Mouse (Mus musculus) neural tube, embryonic 10.5 days (tissue): ENCODE data around the gene Mdc1.
"Not testable (repeated sequence)": the region's sequence is repeated elsewhere in the genome, so short reads cannot be mapped to it uniquely, and the experiment has no call there.

Experiments
- DNase-seq: peaks from one replicate; pipeline ENCODE4 v3.0.0-alpha.2; 2017; ENCODE audit warnings: low spot score; ENCODE audit errors: extremely low spot score

Mdc1 gene

GRCm38 (mm10) chr17:35822564-35822963, 18.8 kb upstream of the Mdc1 start:
- no peak for DNase-seq

GRCm38 (mm10) chr17:35822964-35823937, 18.1 kb upstream of the Mdc1 start, which contains the start of gene Flot1:
TSS of gene Flot1 (plus strand) at chr17:35823230.
- DNase-seq = peak; percentile 94

GRCm38 (mm10) chr17:35824402-35824801, 16.9 kb upstream of the Mdc1 start:
- DNase-seq = peak; percentile 36

- DNase-seq = no peak
Observed at GRCm38 (mm10) chr17:35825109-35825850, 16.0 kb upstream of the Mdc1 start.

- peak; percentile 84 for DNase-seq
Observed at GRCm38 (mm10) chr17:35829737-35830136, 11.6 kb upstream of the Mdc1 start.

- peak; percentile 31 for DNase-seq
Observed at GRCm38 (mm10) chr17:35832400-35833238, 8.7 kb upstream of the Mdc1 start.

- peak; percentile 51 for DNase-seq
Observed at GRCm38 (mm10) chr17:35833239-35833751, 8.0 kb upstream of the Mdc1 start.

GRCm38 (mm10) chr17:35833894-35834293, 7.4 kb upstream of the Mdc1 start:
- DNase-seq = no peak

- no peak for DNase-seq
Observed at GRCm38 (mm10) chr17:35834696-35835422, 6.5 kb upstream of the Mdc1 start.

GRCm38 (mm10) chr17:35835424-35836140, 5.7 kb upstream of the Mdc1 start:
- no peak for DNase-seq

- peak; percentile 65 for DNase-seq
Observed at GRCm38 (mm10) chr17:35836178-35836965, 4.9 kb upstream of the Mdc1 start.

- peak; percentile 93 for DNase-seq
Observed at GRCm38 (mm10) chr17:35836991-35837422, 4.3 kb upstream of the Mdc1 start.

GRCm38 (mm10) chr17:35837487-35837886, 3.8 kb upstream of the Mdc1 start:
- peak; percentile 72 for DNase-seq

- DNase-seq = peak; percentile 92
Observed at GRCm38 (mm10) chr17:35838122-35838544, 3.2 kb upstream of the Mdc1 start, which contains the start of gene Tubb5. TSS of gene Tubb5 (minus strand) at chr17:35838306.

GRCm38 (mm10) chr17:35838570-35838969, 2.7 kb upstream of the Mdc1 start:
- DNase-seq = peak; percentile 52

GRCm38 (mm10) chr17:35839002-35839401, 2.3 kb upstream of the Mdc1 start:
- DNase-seq = not testable (repeated sequence)

GRCm38 (mm10) chr17:35840561-35840960, 754 bp upstream of the Mdc1 start:
- DNase-seq = no peak

- peak; percentile 25 for DNase-seq
Observed at GRCm38 (mm10) chr17:35842006-35842405, 691 bp downstream of the Mdc1 start.

- no peak for DNase-seq
Observed at GRCm38 (mm10) chr17:35843514-35843913, 2.2 kb downstream of the Mdc1 start.
